Mouse (Mus musculus): ENCODE measurements around the gene Gm20721.

- no peak for TF ChIP-seq CTCF (IDR thresholded peaks at IDR 0.05; ENCODE audit: extremely low read depth, insufficient read length, insufficient replicate concordance, low read depth, low read length)
- no peak for TF ChIP-seq POLR2A (IDR thresholded peaks at IDR 0.05; ENCODE audit: low read depth, low read length)
Observed at GRCm38 (mm10) chr2:174316661-174317060, 29.9 kb downstream of the Gm20721 start.
